Mouse (Mus musculus) spleen, adult 2 months (tissue): ENCODE results near the gene H2-T23. TPM values are rescaled to one million over a fixed set of nuclear protein-coding genes. Genes with fewer than 3 reads are reported as not detected.

Experiments used
- DNase-seq, 2 experiments: peaks; one replicate each; pipeline versions ENCODE4 v3.0.0 to v3.0.0-alpha.2; 2012 to 2021; ENCODE audit warnings: low spot score in 2 of 2, low read depth in 1 of 2
- H3K27ac ChIP-seq: fragments of 200-500 bp; 2 replicates; pipeline ENCODE4 v1.5.1; 2012; ENCODE audit warnings: low read length, inconsistent platforms; ENCODE audit not compliant: insufficient read depth
- H3K27me3 ChIP-seq: fragments of 200-500 bp; 2 replicates; pipeline ENCODE4 v1.6.1; 2012; ENCODE audit warnings: mild to moderate bottlenecking, moderate library complexity, low read length, inconsistent platforms; ENCODE audit not compliant: control insufficient read depth, insufficient read depth
- H3K36me3 ChIP-seq: fragments of 200-500 bp; 2 replicates; pipeline ENCODE4 v1.6.1; 2012; ENCODE audit warnings: mild to moderate bottlenecking, low read length, inconsistent platforms; ENCODE audit not compliant: control insufficient read depth, insufficient read depth
- H3K4me1 ChIP-seq: fragments of 200-500 bp; 2 replicates; pipeline ENCODE4 v1.6.1; 2011; ENCODE audit warnings: inconsistent platforms; ENCODE audit not compliant: control insufficient read depth, insufficient read depth, insufficient read length
- H3K4me3 ChIP-seq: fragments of 200-500 bp; 2 replicates; pipeline ENCODE4 v1.5.1; 2011; ENCODE audit warnings: mild to moderate bottlenecking, inconsistent platforms; ENCODE audit not compliant: insufficient read depth, insufficient read length; ENCODE audit errors: extremely low read depth
- CTCF ChIP-seq: fragments of 200-500 bp; IDR thresholded peaks from 2 replicates; pipeline ENCODE4 v1.5.1; 2011; ENCODE audit warnings: mild to moderate bottlenecking, inconsistent platforms; ENCODE audit not compliant: insufficient read depth, insufficient read length, insufficient replicate concordance; ENCODE audit errors: extremely low read depth
- POLR2A ChIP-seq: fragments of 200-500 bp; IDR thresholded peaks from 2 replicates; pipeline ENCODE4 v1.6.1; 2011; ENCODE audit warnings: low read depth, low read length, inconsistent platforms
- WGBS: fragments of 180-500 bp; shearing (Covaris S2); methylation state at CpG from one replicate; pipeline ENCODE4 v1.1.7; 2018; 5-methylcytosine and 5-hydroxymethylcytosine counted together
- polyA plus RNA-seq: library from polyadenylated mRNA; depleted of rRNA; stranded (reverse); fragments of >200 nt; gene quantifications from 2 replicates; pipeline ENCODE4 v1.2.3, GENCODE M21; 2012

H2-T23 gene
- polyA plus RNA-seq, 1 experiment, result 344 TPM

DNA sequence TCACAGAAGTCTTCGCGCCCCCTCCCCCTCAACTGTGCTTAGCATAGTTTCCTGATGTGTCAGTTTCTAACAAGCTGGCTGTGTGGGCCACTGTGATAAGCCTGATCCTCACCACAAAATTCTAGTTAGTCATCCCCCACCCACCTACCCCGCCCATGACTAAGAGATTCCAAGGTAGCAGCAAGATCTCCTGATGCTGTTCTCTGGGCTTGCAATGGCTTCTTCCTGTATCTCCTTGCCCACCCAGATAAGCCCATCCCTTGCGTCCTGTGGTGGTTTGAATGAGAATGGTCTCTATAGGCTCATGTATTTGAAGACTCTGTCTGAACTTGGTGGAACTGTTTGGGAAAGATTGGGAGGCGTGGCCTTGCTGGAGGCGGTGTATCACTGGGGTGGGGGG lies 30.7 kb downstream of the H2-T23 start:
- H3K27me3 ChIP-seq, result no peaks in the 10 kb centered on the region
- H3K4me1 ChIP-seq, result peaks cover 21% of the 10 kb centered on the region; the same call in 1 of the 2 replicates
- peaks cover 7% of the 10 kb centered on the region for H3K36me3 ChIP-seq
- TF ChIP-seq CTCF (no peak), POLR2A (no peak)
- H3K27ac ChIP-seq, result peak overlapping the region; percentile 54
- DNase-seq, result no peak
- H3K4me3 ChIP-seq, result no peak overlapping the region
- whole genome bisulfite sequencing, result 66% methylated on average over 6 of the region's 6 CpGs

DNA sequence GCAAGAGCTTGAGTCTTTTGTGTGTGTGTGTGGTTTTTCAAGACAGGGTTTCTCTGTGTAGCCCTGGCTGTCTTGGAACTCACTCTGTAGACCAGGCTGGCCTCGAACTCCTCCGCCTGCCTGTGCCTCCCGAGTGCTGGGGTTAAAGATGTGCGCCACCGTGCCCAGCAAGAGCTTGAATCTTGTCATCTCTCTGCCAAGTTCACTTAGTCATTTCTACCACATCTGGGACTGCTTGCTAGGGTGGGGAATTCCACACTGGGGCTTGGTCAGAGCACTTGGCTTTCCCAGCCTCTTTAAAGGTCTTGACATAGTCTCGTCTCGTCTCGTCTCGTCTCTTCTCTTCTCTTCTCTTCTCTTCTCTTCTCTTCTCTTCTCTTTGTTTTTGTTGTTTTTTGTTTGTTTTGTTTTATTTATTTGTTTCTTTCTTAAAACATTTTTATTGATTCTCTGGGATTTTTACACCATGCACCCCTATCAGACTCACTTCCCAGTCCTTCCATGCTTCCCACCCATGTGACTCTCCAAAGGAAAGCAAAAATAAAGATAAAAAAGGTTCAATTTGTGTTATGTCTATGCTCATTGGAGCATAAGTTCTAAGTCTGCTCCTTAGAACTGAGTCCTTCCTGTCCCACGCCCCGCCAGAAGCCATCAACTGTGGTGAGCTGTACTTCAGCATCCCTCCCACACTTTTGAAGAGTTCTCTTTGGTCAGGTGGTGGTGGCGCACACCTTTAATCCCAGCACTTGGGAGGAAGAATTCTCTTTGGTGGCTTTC lies 31.3 kb downstream of the H2-T23 start:
- DNase-seq, result peak in 1 of 2 experiments; percentile 56
- H3K4me3 ChIP-seq, result no peak overlapping the region
- 34% methylated on average over 12 of the region's 12 CpGs for WGBS
- peaks cover 7% of the 10 kb centered on the region for H3K36me3 ChIP-seq
- no peaks in the 10 kb centered on the region for H3K27me3 ChIP-seq
- peak overlapping the region; percentile 65 for H3K27ac ChIP-seq
- TF ChIP-seq POLR2A (no peak), CTCF (no peak)
- peaks cover 21% of the 10 kb centered on the region; the same call in 1 of the 2 replicates for H3K4me1 ChIP-seq

DNA sequence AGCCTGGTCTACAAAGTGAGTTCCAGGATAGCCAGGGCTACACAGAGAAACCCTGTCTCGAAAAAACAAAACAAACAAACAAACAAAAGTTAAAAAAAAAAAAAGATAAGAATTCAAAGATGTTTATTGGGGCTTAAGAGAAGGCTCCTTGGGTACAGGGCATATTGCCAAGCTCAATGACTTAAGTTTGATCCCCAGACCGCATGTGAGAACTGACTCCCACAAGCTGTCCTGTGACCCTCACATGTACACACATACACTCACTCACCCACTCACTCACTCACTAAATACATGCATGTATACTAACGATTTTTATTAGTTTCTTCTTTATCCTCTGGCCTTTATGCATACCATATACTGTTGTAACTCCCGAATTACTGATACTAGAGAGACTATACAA lies 32.3 kb downstream of the H2-T23 start:
- peaks cover 3% of the 10 kb centered on the region for H3K36me3 ChIP-seq
- TF ChIP-seq POLR2A (no peak), CTCF (no peak)
- DNase-seq, result no peak
- H3K27ac ChIP-seq, result peak overlapping the region; percentile 66
- H3K4me1 ChIP-seq, result peaks cover 22% of the 10 kb centered on the region; the same call in 1 of the 2 replicates
- WGBS, result 53% methylated on average over 4 of the region's 4 CpGs
- no peaks in the 10 kb centered on the region for H3K27me3 ChIP-seq
- H3K4me3 ChIP-seq, result no peak overlapping the region

DNA sequence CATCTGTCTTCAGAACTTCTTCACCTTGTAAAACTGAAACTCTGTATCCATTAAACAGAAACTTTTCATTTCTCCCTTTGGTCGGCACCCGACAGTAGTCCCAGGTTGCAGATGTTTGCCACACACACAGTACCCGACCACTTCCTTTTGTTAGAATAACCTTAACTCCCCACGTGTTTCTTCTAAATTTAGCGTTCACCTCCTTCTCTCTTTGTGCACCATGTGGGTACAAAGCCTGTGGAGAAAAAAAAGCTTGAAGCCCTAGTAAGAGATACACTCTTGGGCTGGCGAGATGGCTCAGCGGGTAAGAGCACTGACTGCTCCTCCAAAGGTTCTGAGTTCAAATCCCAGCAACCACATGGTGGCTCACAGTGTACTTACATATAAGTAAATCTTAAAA lies 33.3 kb downstream of the H2-T23 start:
- peak; percentile 67 to 83 for DNase-seq
- WGBS, result 8% methylated on average over 7 of the region's 7 CpGs
- no peaks in the 10 kb centered on the region for H3K27me3 ChIP-seq
- H3K27ac ChIP-seq, result peak overlapping the region; percentile 58; the same call in 1 of the 2 replicates
- H3K4me1 ChIP-seq, result peaks cover 23% of the 10 kb centered on the region; the same call in 1 of the 2 replicates
- no peak overlapping the region for H3K4me3 ChIP-seq
- H3K36me3 ChIP-seq, result 0 out of 2 replicates have a peak, but pooled peaks cover 1% of the 10 kb centered on the region
- TF ChIP-seq CTCF (no peak), POLR2A (no peak)

DNA sequence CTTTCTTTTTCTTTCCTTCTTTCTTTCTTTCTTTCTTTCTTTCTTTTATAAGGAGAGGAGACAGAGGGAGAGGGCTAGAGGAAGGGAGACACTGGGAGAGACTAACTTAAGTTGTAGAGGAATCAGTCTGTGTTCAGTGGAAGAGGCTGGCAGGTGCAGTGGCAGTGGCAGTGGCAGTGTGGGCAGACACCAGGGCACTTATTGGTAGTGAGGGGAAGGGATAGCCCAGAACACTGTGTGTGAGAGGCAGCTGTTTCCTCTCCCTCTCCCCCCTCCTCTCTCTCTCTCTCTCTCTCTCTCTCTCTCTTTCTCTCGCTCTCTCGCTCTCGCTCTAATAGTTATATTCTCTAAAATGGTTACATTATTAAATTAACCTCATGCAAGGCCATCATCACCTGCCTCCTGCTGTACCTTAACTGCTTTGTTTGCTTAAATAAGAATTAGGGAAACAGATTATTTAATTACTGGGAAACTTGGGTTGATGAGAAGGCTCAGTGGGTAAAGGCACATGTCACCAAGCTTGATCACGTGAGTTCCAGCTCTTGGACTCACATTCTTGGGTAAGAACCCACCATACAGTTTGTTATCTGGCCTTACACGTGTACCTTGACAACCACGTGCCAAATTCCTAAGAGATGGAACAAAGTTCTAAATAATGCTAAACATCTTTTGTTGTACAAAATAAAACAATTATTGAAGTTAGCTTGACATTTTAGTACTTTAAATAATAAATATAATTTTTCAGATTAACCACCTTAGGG lies 33.9 kb downstream of the H2-T23 start:
- Histone ChIP-seq H3K4me3 (peak overlapping the region; percentile 55), H3K4me1 (peaks cover 23% of the 10 kb centered on the region; the same call in 1 of the 2 replicates)
- TF ChIP-seq CTCF (no peak), POLR2A (no peak)

DNA sequence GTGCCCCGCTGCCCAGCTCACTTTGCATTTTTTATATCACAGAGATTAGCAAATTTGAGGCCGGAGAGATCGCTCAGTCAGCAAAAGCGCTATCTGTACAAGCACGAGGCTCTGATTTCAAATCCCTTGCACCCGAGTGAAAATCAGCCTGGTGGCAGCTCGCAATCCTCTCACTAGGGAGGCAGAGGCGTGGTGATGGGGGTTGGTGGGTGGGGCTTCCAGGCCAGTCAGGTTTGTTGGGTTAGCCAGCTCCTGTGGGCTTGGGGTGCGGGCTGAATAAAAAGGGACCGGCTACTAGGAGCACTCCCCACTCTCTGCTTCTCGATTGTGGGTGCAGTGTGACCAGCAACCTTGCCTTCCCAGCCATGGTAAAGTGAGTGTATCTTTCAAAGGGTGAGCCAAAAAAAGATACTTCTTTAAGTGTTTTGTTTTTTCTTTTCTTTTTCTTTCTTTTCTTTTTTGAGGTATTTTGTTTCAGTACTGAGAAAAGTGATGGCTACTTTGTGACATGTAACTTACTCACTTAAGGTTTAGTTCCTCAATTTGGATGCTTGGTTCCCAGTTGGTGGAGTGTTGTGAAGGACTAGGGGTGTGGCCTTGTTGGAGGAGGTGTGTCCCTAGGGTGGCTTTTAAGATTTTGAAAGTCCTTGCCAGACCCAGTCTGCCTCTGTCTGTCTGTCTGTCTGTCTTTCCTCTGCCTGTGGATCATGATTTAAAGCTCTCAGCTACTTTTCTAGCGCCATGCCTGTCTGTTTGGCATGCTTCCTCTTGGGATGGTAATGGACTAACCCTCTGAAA lies 34.7 kb downstream of the H2-T23 start:
- Histone ChIP-seq H3K4me3 (peak overlapping the region; percentile 55), H3K4me1 (peaks cover 23% of the 10 kb centered on the region; the same call in 1 of the 2 replicates), H3K27ac (peak overlapping the region; percentile 88), H3K36me3 (no peaks in the 10 kb centered on the region), H3K27me3 (no peaks in the 10 kb centered on the region)
- WGBS, result 19% methylated on average over 12 of the region's 12 CpGs
- TF ChIP-seq CTCF (no peak), POLR2A (peak; percentile 77)
- DNase-seq, result peak; percentile 55 to 78

More for the DNA sequence above, 33.9 kb downstream of the H2-T23 start:
- H3K36me3 ChIP-seq, result no peaks in the 10 kb centered on the region
- DNase-seq, result peak in 1 of 2 experiments; percentile 32
- H3K27ac ChIP-seq, result peak overlapping the region; percentile 69
- WGBS, result 7% methylated on average over 6 of the region's 6 CpGs
- H3K27me3 ChIP-seq, result no peaks in the 10 kb centered on the region
